Mouse (Mus musculus): ENCODE measurements around the gene Kif24.

DNA sequence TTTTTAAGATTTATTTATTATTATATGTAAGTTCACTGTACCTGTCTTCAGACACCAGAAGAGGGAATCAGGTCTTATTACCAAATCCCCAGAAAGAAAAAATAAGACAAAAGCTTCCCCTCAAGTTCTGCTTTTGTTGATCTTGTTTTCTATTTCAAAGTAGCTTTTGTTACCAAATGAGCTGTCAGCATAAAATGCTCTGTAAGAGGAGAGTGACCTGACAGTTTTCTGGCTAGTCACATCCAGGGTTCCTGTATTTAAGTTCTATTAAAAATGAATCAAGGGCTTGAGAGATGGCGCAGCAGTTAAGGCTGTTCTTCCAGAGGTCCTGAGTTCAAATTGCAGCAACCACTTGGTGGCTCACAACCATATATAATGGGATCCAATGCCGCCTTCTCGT is 103.6 kb downstream of the Kif24 start:
- TF ChIP-seq GATA1 (IDR thresholded peaks at IDR 0.05; ENCODE audit: low read length) (no peak), TAL1 (IDR thresholded peaks at IDR 0.05; ENCODE audit: low read length) (no peak)
